Mouse (Mus musculus) hindbrain, embryonic 14.5 days (tissue): ENCODE measurements around the gene Aqp5. TPM values are rescaled to one million over a fixed set of nuclear protein-coding genes. Genes with fewer than 3 reads are reported as not detected.

Experiments
- ATAC-seq: fragments of 200-750 bp; cut with Nextera tagmentation; 2 replicates; pipeline ENCODE4 v1.8.0; 2017; ENCODE audit warnings: moderate number of reproducible peaks, mild to moderate bottlenecking, moderate TSS enrichment, moderate library complexity; ENCODE audit not compliant: low FRiP score
- DNase-seq: peaks from one replicate; pipeline ENCODE4 v3.0.0-alpha.2; 2015; ENCODE audit warnings: low spot score
- H3K27ac ChIP-seq: fragments of 300-500 bp; sonication (generic); 2 replicates; pipeline ENCODE4 v1.5.1; 2014; ENCODE audit warnings: mild to moderate bottlenecking, moderate library complexity
- H3K27me3 ChIP-seq: fragments of 300-500 bp; sonication (generic); 2 replicates; pipeline ENCODE4 v1.6.1; 2014; ENCODE audit warnings: mild to moderate bottlenecking, low read length, mixed read lengths; ENCODE audit not compliant: control insufficient read depth, insufficient read depth
- H3K36me3 ChIP-seq: fragments of 300-500 bp; sonication (generic); replicated peaks from 2 replicates; pipeline ENCODE4 v1.6.1; 2014; ENCODE audit not compliant: control insufficient read depth, insufficient read depth
- H3K4me1 ChIP-seq: fragments of 300-500 bp; sonication (generic); replicated peaks from 2 replicates; pipeline ENCODE4 v1.6.1; 2014; ENCODE audit warnings: antibody characterized with exemption, low read length, mixed read lengths; ENCODE audit not compliant: control insufficient read depth, insufficient read depth
- H3K4me2 ChIP-seq: fragments of 300-500 bp; sonication (generic); replicated peaks from 2 replicates; pipeline ENCODE4 v1.6.1; 2014; ENCODE audit warnings: mild to moderate bottlenecking, moderate library complexity
- H3K4me3 ChIP-seq: fragments of 300-500 bp; sonication (generic); replicated peaks from 2 replicates; pipeline ENCODE4 v1.5.1; 2014; ENCODE audit warnings: mild to moderate bottlenecking, low read length
- H3K9ac ChIP-seq: fragments of 300-500 bp; sonication (generic); 2 replicates; pipeline ENCODE4 v1.6.1; 2014
- H3K9me3 ChIP-seq: fragments of 300-500 bp; sonication (generic); 2 replicates; pipeline ENCODE4 v1.6.1; 2016; ENCODE audit warnings: low read length; ENCODE audit not compliant: control insufficient read depth
- WGBS: fragments of 180-500 bp; shearing (Covaris S2); extraction: QIAGEN DNeasy Blood & Tissue Kit; methylation state at CpG from one replicate; pipeline ENCODE4 v1.1.7; 2014; 5-methylcytosine and 5-hydroxymethylcytosine counted together
- polyA plus RNA-seq: library from polyadenylated mRNA; unstranded; fragments of >200 nt; fragmentation: Nextera tagmentation; extraction: Ambion mirVana; gene quantifications from 2 replicates; pipeline ENCODE4 v1.2.1, GENCODE M21; 2014

Aqp5 gene
- polyA plus RNA-seq, 1 experiment from 2014 or later, result 1.4 TPM

DNA sequence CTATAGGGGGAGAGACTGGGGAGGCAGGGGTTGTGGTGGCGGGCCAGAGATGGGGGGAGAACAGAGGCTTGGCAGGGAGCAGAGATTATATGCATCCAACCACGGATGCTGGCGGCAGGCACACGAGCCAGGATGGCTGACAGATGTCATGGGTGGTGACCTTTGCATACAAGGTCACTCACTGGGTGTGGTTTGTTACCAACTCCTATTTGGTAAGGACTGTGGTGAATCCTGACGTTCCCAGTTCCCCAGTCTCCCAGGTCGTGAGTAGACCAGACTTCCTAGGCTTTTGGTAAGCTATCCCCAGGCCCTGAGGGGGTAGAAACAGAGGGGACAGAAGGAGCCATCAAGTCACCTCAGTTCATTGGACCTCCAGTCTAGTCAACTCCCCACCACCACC, 21.9 kb upstream of the Aqp5 start:
- WGBS, result 58% methylated on average over 6 of the region's 6 CpGs
- no peak for DNase-seq

DNA sequence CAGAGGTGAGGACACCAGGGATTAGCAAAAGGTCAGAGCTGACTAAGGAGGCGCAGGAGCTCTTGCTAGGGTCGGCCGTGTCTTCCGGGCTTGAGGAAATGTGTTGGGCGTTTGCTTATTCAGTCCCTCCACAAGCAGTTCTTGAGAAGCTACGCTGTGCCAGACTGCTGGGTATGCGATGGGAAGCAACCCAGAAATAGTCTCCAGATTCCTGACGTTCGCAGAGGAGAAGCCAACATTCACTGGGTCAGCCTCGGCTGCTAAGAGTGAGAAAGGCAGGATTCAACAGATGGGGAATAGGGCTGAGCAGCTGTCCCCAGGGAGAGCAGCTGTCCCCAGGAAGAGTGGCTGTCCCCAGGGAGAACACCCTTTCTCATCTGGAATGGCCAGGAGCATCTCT, 21.5 kb upstream of the Aqp5 start:
- Histone ChIP-seq H3K4me1 (no peaks in the 10 kb centered on the region), H3K36me3 (no peaks in the 10 kb centered on the region), H3K9me3 (no peaks in the 10 kb centered on the region), H3K4me2 (no peak overlapping the region), H3K27ac (no peak overlapping the region), H3K27me3 (no peaks in the 10 kb centered on the region), H3K4me3 (no peak overlapping the region), H3K9ac (no peak overlapping the region)
- DNase-seq (no peak), ATAC-seq (no peak)
- WGBS, result 90% methylated on average over 10 of the region's 10 CpGs

More for the DNA sequence above, 21.9 kb upstream of the Aqp5 start:
- Histone ChIP-seq H3K4me3 (no peak overlapping the region), H3K27ac (no peak overlapping the region), H3K4me1 (no peaks in the 10 kb centered on the region), H3K9ac (no peak overlapping the region), H3K36me3 (no peaks in the 10 kb centered on the region), H3K27me3 (no peaks in the 10 kb centered on the region), H3K4me2 (no peak overlapping the region), H3K9me3 (no peaks in the 10 kb centered on the region)
- ATAC-seq, result no peak

DNA sequence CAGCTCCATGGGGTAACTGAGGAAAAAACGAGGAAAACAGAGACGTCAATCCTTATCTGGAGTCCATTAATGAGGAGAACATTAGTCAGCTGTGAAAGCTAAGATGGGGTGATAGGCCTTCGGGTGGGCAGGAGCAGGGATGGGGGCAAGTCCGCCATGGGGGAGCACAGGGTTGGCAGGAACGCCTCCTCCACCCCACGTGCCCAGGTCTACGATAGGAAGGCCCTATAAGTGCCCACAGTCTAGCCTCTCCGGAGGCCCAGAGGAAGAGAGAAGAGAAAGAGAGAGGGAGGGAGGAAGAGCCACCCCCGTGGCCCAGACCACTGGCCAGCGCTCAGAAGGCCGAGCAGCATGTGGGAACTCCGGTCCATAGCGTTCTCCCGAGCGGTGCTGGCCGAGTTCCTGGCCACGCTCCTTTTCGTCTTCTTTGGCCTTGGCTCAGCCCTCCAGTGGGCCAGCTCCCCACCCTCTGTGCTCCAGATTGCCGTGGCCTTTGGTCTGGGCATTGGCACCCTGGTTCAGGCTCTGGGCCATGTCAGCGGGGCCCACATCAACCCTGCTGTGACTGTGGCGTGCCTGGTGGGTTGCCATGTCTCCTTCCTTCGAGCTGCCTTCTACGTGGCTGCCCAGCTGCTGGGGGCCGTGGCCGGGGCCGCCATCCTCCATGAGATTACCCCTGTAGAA, 11.6 kb upstream of the Aqp5 start, which contains the start of gene Aqp2:
Gene Aqp2 (plus strand): TSS at position 254 of the 684 bp plus-strand sequence.
- H3K4me3 ChIP-seq, result no peak within 1 kb of the TSS
- no peaks in the 10 kb centered on the region for H3K9me3 ChIP-seq
- WGBS, result 81% methylated on average over 26 of the region's 26 CpGs
- peaks cover 25% of the 10 kb centered on the region for H3K27me3 ChIP-seq
- DNase-seq (no peak), ATAC-seq (no peak)
- no peak within 1 kb of the TSS for H3K9ac ChIP-seq
- H3K36me3 ChIP-seq, result no peaks in the 10 kb centered on the region
- H3K27ac ChIP-seq, result no peak within 1 kb of the TSS
- 0 out of 2 replicates have a peak, but pooled peaks cover 4% of the 10 kb centered on the region for H3K4me1 ChIP-seq
- H3K4me2 ChIP-seq, result no peak within 1 kb of the TSS

DNA sequence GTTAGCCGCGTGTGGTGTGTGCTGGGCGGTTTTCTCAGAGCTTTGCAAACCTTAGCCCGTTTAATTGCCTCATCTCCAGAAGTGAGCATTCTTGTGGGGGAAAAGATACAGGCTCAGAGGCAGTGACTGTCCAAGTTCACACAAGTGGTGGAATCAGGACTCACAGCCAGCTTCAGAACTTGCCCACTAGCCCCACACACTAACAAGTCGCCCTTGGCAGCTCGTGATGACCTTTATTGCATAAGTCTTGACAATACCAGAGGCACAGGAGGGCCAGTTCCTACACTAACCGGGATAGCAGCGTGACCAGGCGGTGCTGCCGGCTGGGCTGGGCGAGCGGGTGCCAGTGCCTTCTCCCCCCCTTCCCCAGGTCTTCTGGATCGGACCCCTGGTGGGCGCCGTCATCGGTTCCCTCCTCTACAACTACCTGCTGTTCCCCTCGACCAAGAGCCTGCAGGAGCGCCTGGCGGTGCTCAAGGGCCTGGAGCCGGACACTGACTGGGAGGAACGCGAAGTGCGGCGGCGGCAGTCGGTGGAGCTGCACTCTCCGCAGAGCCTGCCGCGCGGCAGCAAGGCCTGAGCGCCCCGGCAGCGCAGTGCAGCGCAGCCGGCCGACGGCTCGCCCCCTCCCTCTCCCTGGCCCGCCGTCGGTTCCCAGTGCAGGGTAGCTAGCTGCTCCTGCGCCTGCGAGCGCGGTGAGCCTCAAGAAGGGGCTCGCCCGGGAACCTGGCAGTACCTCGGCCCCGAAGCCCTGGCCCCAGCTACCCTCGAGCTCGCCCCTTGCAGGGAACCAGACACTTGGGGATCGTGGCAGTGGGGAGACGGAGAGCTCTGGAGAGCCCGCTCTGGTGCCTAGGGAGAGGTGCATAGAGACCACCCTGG, 6.9 kb upstream of the Aqp5 start:
- Histone ChIP-seq H3K4me2 (peak overlapping the region; percentile 50), H3K4me1 (peaks cover 10% of the 10 kb centered on the region), H3K27me3 (peaks cover 72% of the 10 kb centered on the region), H3K36me3 (no peaks in the 10 kb centered on the region), H3K4me3 (peak overlapping the region; percentile 20), H3K9ac (peak overlapping the region; percentile 44; the same call in 1 of the 2 replicates), H3K27ac (no peak overlapping the region), H3K9me3 (no peaks in the 10 kb centered on the region)
- ATAC-seq (peak; percentile 41; the same call in 1 of the 2 replicates), DNase-seq (no peak)
- WGBS, result 3% methylated on average over 40 of the region's 54 CpGs

DNA sequence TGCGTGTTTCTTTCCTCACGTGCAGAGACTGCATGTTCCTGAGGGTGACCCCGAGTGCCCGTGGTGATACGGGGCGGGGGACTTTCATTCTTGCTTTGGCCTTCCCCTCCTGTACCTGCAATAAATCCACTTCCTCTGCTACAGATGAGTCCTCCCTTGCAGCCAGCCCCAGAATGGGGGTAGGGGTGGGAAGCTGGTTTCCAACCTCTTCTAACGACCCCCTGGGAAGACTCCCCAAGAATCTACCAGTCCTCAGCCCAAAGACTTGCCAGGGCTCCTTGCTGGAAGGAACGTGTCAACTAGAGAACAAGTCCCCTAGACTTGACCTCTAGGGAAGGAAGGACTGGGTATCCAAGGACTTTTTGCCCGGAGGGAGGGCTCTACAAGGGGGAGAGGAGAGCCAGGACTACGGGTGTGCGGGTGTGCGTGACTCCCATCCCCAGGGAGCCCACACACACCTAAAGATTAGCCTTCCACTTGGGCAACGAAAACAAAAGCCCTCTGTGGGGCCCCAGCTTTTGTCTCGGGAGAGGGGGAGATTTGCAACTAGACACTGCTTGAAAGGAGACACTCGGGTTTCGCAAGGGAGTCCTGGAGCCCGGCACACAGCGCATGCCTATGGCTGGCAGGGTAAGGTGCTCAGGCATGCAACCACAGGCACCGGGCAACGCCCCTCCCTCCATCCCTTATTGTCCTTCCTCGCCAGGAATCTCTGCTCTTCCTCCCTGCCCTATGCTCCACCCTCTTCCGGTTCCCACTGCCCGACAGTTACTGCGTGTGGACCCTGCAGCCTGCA, 6.0 kb upstream of the Aqp5 start:
- no peaks in the 10 kb centered on the region for H3K9me3 ChIP-seq
- DNase-seq, result no peak
- under 1% methylated on average over 24 of the region's 24 CpGs for WGBS
- H3K9ac ChIP-seq, result peak overlapping the region; percentile 9; the same call in 1 of the 2 replicates
- ATAC-seq, result no peak
- no peaks in the 10 kb centered on the region for H3K36me3 ChIP-seq
- H3K27ac ChIP-seq, result no peak overlapping the region
- peak overlapping the region; percentile 50 for H3K4me2 ChIP-seq
- peak overlapping the region; percentile 10; the same call in 1 of the 2 replicates for H3K4me3 ChIP-seq
- peaks cover 81% of the 10 kb centered on the region for H3K27me3 ChIP-seq
- peaks cover 10% of the 10 kb centered on the region for H3K4me1 ChIP-seq

DNA sequence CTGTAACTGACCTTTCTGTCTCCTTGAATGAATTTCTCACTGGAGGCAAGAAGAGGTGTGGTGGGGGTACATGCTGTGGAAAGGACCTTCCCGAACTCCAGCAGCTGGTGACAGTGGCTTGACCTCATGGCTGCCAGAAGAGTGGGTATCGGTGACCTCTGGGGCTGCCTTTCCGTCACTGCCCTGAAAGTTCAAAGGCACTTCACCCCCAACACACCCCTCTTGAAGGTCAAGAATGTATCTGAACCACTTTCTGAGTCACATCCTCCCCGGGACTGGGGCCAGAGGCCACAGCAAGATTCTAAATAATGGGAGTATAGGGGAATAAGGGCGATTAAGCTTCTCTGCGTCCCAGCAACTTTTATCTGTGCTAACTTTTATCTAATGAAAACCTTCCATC, 4.8 kb upstream of the Aqp5 start:
- DNase-seq, result no peak
- H3K36me3 ChIP-seq, result no peaks in the 10 kb centered on the region
- peaks cover 92% of the 10 kb centered on the region for H3K27me3 ChIP-seq
- ATAC-seq, result no peak
- no peak overlapping the region for H3K4me3 ChIP-seq
- no peak overlapping the region for H3K9ac ChIP-seq
- no peak overlapping the region for H3K4me2 ChIP-seq
- no peaks in the 10 kb centered on the region for H3K9me3 ChIP-seq
- 67% methylated on average over 6 of the region's 6 CpGs for WGBS
- H3K4me1 ChIP-seq, result peaks cover 10% of the 10 kb centered on the region
- H3K27ac ChIP-seq, result no peak overlapping the region

DNA sequence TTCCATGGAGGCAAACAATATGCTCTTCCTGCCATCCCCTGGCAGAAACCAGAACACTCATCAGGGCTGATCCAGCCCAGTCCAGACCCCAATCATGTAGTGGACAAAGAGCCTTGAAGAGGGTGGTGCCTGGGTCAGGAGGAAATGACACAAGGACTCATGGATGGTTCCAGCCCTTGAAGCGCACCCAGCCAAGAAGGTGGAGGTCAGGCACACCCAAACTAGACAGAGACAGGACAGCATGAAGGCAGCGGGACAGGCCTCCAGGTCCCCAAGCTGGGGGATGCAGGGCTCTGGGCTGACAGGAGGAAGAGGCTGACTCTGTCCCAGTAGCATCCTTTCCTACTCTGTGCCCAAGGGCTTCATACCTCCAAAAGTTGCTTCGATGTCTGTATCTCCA, 4.1 kb upstream of the Aqp5 start:
- H3K9me3 ChIP-seq, result no peaks in the 10 kb centered on the region
- 94% methylated on average over 3 of the region's 3 CpGs for whole genome bisulfite sequencing
- no peak for ATAC-seq
- H3K27me3 ChIP-seq, result peaks cover 91% of the 10 kb centered on the region
- H3K4me1 ChIP-seq, result peaks cover 13% of the 10 kb centered on the region
- H3K4me2 ChIP-seq, result no peak overlapping the region
- no peak for DNase-seq
- H3K4me3 ChIP-seq, result no peak overlapping the region
- no peak overlapping the region for H3K9ac ChIP-seq
- no peak overlapping the region for H3K27ac ChIP-seq
- no peaks in the 10 kb centered on the region for H3K36me3 ChIP-seq

DNA sequence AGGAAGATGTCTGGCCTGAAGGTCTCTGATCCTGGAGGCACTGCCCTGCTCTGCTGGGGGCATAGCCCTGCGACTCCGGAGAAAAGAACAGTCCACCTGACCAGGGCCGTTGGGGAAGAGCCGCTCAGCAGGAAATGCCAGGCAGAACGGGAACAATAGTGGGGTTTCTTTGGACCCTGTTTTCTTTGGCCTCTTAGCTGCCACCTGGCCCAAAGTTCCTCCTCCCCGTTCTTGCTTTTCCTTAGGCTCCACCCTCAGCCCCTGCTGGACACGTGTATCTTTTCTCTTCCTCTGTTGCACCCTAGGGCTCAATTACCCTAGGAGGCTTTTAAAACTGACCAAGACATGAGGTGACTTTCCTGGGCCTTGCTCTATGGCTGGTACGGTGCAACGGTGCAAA, 1.3 kb upstream of the Aqp5 start:
- Histone ChIP-seq H3K27me3 (peaks cover 97% of the 10 kb centered on the region), H3K36me3 (no peaks in the 10 kb centered on the region), H3K4me2 (no peak overlapping the region), H3K9ac (no peak overlapping the region), H3K4me1 (peaks cover 10% of the 10 kb centered on the region), H3K27ac (no peak overlapping the region), H3K9me3 (no peaks in the 10 kb centered on the region), H3K4me3 (no peak overlapping the region)
- 2% methylated on average over 9 of the region's 9 CpGs for WGBS
- ATAC-seq, result no peak
- no peak for DNase-seq

DNA sequence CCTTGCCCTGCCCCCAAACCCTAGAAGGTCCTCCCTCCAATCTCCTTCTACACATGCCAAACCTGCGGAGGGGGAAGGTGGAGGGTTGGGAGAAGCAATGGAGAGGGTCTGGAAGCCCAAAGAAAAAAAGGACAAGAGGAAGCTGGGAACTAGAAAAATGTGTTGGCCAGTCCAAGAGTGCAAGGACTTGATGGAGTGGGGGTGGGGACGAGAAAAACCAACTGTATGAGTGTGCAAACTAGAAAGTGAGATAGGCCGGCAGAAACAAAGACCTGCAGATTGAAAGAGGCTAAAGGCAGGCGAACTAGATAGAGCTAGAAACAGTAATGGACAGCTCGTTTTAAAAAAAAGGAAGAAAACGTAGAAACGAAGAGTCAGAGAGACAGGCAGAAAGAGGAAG, 878 bp upstream of the Aqp5 start:
- Histone ChIP-seq H3K4me3 (no peak overlapping the region), H3K27ac (no peak overlapping the region), H3K4me1 (peaks cover 5% of the 10 kb centered on the region), H3K9me3 (no peaks in the 10 kb centered on the region), H3K36me3 (no peaks in the 10 kb centered on the region), H3K27me3 (peaks cover 95% of the 10 kb centered on the region), H3K4me2 (no peak overlapping the region), H3K9ac (no peak overlapping the region)
- no peak for ATAC-seq
- DNase-seq, result no peak
- 25% methylated on average over 7 of the region's 7 CpGs for WGBS
